Mouse (Mus musculus): ENCODE results near the gene Ina. TPM values are rescaled to one million over a fixed set of nuclear protein-coding genes. Genes with fewer than 3 reads are reported as not detected.
A peak's percentile ranks its signal among the peaks of the same experiment; 100 is the strongest.

The Ina gene
- not detected in 2 replicates for polyA plus RNA-seq (2012)

DNA sequence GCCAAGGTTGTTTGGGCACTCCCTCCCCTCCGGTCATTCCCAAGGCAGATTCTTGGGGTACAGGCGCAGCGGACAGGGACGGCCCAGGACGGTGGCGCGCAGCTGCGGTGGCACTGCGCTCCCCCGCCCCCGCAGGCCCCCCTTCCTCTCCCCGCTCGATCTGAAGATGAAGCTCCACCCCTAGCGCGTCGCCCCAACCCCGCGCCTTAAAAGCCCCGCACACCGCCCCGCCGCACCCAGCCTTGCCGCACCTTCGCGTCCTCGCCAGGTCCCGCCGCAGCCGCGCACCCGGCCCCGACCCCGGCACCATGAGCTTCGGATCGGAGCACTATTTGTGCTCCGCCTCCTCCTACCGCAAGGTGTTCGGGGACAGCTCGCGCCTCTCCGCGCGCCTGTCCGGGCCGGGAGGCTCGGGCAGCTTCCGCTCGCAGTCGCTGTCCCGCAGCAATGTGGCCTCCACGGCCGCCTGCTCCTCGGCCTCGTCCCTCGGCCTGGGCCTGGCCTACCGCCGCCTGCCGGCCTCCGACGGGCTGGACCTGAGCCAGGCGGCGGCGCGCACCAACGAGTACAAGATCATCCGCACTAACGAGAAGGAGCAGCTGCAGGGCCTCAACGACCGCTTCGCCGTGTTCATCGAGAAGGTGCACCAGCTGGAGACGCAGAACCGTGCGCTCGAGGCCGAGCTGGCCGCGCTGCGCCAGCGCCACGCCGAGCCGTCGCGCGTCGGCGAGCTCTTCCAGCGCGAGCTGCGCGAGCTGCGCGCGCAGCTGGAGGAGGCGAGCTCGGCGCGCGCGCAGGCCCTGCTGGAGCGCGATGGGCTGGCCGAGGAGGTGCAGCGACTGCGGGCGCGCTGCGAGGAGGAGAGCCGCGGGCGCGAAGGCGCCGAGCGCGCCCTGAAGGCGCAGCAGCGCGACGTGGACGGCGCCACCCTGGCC, at the start of gene Ina, which contains the start of gene Nt5c2:
Gene Ina, plus strand, starts transcription at position 252 of the 935 bp plus-strand sequence.
Gene Nt5c2, minus strand, starts transcription at position 707 of the 935 bp plus-strand sequence.
- H3K9me3 ChIP-seq (ENCODE audit: control insufficient read depth, low read length), result peaks cover 12% of the 10 kb centered on the region; the same call in 1 of the 2 replicates
- peaks cover 92% of the 10 kb centered on the region for H3K27me3 ChIP-seq (ENCODE audit: control insufficient read depth)
- TF ChIP-seq GATA1 (IDR thresholded peaks at IDR 0.05; ENCODE audit: low read length) (no peak), TAL1 (IDR thresholded peaks at IDR 0.05; ENCODE audit: low read length) (no peak)
- peaks cover 12% of the 10 kb centered on the region for H3K4me1 ChIP-seq (ENCODE audit: control insufficient read depth)
- no peaks in the 10 kb centered on the region for H3K36me3 ChIP-seq (ENCODE audit: control insufficient read depth)
- peak within 1 kb of the TSS; percentile 31 for H3K4me3 ChIP-seq (replicated peaks)

DNA sequence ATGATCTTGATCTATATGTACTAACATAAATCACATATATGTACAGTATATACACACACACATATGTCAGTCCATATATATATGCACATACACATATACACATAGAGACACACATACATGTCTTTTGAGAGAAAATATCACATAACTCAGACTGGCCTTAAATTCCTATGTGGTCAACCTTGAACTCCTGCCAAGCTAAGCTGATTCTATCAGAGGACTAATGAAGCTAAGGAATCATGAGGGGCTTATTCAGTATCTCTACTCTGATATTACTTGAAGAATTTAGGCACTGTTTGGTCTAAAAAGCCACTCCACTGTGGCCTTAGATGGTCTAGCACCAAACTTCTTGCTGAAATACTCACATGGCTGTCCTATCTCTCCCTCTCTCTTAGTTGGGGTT, 49.0 kb upstream of the Ina start:
- Histone ChIP-seq H3K27me3 (ENCODE audit: control insufficient read depth) (no peaks in the 10 kb centered on the region), H3K4me3 (replicated peaks) (no peak overlapping the region), H3K4me1 (ENCODE audit: control insufficient read depth) (peaks cover 40% of the 10 kb centered on the region), H3K36me3 (ENCODE audit: control insufficient read depth) (no peaks in the 10 kb centered on the region), H3K9me3 (ENCODE audit: control insufficient read depth, low read length) (no peaks in the 10 kb centered on the region)
- no peak for TF ChIP-seq GATA1 (IDR thresholded peaks at IDR 0.05; ENCODE audit: low read length)
- no peak for TF ChIP-seq TAL1 (IDR thresholded peaks at IDR 0.05; ENCODE audit: low read length)

DNA sequence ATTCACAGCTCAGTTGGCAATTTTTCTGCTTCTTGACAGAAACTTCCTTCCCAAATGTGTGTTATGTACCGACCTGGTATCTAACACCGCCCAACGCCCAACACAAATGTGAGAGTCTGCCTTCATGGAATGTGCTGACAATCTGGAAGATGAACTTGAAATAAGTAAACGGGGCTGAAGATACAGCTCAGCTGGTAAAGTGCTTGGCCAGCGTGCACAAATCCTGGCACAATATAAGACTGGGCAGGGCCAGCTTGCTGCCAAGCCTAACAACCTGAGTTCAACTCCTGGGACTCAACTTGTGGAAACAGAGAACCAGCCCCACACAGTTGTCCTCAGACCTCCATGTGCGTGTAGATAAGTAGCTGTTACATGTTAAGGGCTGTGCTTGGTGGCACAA, 48.2 kb upstream of the Ina start:
- no peaks in the 10 kb centered on the region for H3K36me3 ChIP-seq (ENCODE audit: control insufficient read depth)
- TF ChIP-seq GATA1 (IDR thresholded peaks at IDR 0.05; ENCODE audit: low read length) (no peak), TAL1 (IDR thresholded peaks at IDR 0.05; ENCODE audit: low read length) (no peak)
- H3K4me3 ChIP-seq (replicated peaks), result no peak overlapping the region
- H3K9me3 ChIP-seq (ENCODE audit: control insufficient read depth, low read length), result no peaks in the 10 kb centered on the region
- H3K4me1 ChIP-seq (ENCODE audit: control insufficient read depth), result peaks cover 34% of the 10 kb centered on the region
- no peaks in the 10 kb centered on the region for H3K27me3 ChIP-seq (ENCODE audit: control insufficient read depth)

DNA sequence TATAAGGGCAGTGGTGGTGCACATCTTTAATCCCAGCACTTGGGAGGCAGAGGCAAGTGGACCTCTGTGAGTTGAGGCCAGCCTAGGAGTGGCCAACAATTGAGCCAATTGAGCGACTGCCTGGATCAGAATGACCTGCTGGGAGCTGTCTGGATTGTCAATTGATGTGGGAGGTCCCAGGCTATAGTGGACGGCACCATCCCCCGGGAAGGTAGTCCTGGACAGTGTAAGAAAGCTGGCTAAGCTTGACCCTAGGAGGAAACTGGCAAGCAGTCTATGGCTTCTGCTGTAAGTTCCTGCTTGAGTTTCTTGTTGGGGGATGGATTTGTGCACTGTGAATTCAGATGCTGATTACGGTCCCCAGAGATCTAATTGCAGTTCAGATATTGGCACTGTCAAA, 46.6 kb upstream of the Ina start:
- no peaks in the 10 kb centered on the region for H3K9me3 ChIP-seq (ENCODE audit: control insufficient read depth, low read length)
- H3K4me3 ChIP-seq (replicated peaks), result no peak overlapping the region
- no peaks in the 10 kb centered on the region for H3K36me3 ChIP-seq (ENCODE audit: control insufficient read depth)
- H3K4me1 ChIP-seq (ENCODE audit: control insufficient read depth), result peaks cover 37% of the 10 kb centered on the region
- no peaks in the 10 kb centered on the region for H3K27me3 ChIP-seq (ENCODE audit: control insufficient read depth)
- TF ChIP-seq TAL1 (IDR thresholded peaks at IDR 0.05; ENCODE audit: low read length) (no peak), GATA1 (IDR thresholded peaks at IDR 0.05; ENCODE audit: low read length) (no peak)

DNA sequence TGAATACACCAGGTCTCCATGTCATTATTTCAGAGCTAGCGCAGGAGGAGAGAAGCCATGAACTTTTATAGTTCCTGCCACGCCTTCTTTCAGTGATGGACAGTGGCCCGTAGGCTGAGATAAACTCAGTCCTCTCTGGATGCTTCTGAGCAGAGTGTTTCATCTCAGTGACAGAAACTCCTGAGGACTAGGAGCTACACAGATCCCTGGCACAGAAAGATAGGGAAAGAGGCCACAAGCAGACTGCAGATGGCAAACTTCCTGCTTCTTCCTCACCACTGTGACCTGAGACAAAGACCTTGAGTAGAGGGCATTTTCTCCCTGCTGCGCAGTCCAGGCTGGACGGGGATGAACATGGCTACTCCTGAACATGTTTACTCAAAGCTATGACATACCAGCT, 45.7 kb upstream of the Ina start:
- H3K4me3 ChIP-seq (replicated peaks), result no peak overlapping the region
- H3K4me1 ChIP-seq (ENCODE audit: control insufficient read depth), result peaks cover 34% of the 10 kb centered on the region
- H3K27me3 ChIP-seq (ENCODE audit: control insufficient read depth), result no peaks in the 10 kb centered on the region
- H3K36me3 ChIP-seq (ENCODE audit: control insufficient read depth), result no peaks in the 10 kb centered on the region
- TF ChIP-seq GATA1 (IDR thresholded peaks at IDR 0.05; ENCODE audit: low read length) (no peak), TAL1 (IDR thresholded peaks at IDR 0.05; ENCODE audit: low read length) (no peak)
- no peaks in the 10 kb centered on the region for H3K9me3 ChIP-seq (ENCODE audit: control insufficient read depth, low read length)

DNA sequence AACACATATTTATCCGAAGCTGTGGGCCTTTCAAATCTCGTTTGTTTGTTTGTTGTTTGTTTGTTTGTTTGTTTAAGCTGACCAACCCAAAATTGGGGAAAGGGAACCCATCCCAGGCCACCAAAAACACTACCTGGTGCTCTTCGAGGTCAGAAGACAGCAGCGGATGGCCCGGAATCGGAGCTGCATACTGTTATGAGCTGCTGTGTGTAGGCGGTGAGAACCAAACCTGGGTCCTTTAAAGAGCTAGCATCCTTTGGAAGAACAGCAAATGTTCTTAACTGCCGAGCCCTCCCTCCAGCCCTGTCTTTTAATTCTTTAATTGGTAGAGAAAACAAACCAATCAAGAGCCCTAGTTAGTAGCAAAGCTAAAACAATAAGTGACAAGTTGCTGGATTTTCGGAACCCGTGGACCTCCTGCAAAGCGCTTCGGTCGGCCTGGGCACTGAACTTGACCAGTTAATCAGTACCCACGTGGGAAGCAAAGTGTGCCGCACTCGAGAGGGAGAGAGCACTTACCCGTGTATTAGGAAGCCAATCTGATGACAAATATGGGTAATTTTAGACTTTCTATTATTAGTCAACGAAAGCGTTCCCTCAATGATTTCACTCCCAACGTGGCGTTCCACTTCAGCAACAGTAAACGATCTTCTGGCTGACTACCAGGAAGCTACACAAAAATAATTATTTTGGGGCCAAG, 45.1 kb upstream of the Ina start:
- no peaks in the 10 kb centered on the region for H3K36me3 ChIP-seq (ENCODE audit: control insufficient read depth)
- no peaks in the 10 kb centered on the region for H3K9me3 ChIP-seq (ENCODE audit: control insufficient read depth, low read length)
- H3K27me3 ChIP-seq (ENCODE audit: control insufficient read depth), result no peaks in the 10 kb centered on the region
- TF ChIP-seq TAL1 (IDR thresholded peaks at IDR 0.05; ENCODE audit: low read length) (no peak), GATA1 (IDR thresholded peaks at IDR 0.05; ENCODE audit: low read length) (no peak)
- no peak overlapping the region for H3K4me3 ChIP-seq (replicated peaks)
- peaks cover 35% of the 10 kb centered on the region for H3K4me1 ChIP-seq (ENCODE audit: control insufficient read depth)

DNA sequence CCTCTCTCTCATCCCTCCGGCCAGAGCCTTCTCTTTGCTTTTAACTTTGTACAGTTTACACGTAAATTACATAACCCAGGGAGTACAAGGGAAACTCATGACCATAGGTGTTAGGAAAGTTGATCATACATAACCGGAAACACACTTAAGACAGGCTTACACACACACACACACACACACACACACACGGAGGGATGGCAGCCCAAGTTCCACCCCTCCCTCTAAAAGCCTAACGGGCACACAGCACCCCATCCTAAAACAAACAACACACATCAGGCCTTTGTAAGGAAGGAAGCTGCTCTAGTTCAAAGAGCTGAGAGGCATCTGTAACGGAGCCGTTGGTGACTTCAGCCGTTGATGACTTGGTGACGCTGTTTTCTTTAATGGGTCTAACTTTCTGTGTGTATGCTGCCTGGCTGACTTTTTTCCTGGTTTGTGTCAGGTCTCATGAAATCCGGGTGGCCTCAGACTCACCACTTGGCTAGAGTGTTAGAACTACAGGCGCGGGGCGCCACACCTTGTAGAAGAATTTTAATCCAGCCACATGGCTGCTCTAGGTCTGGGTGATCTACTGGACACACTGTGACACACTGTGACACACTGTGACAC, 44.3 kb upstream of the Ina start:
- no peaks in the 10 kb centered on the region for H3K9me3 ChIP-seq (ENCODE audit: control insufficient read depth, low read length)
- H3K36me3 ChIP-seq (ENCODE audit: control insufficient read depth), result no peaks in the 10 kb centered on the region
- TF ChIP-seq GATA1 (IDR thresholded peaks at IDR 0.05; ENCODE audit: low read length) (no peak), TAL1 (IDR thresholded peaks at IDR 0.05; ENCODE audit: low read length) (no peak)
- peaks cover 35% of the 10 kb centered on the region for H3K4me1 ChIP-seq (ENCODE audit: control insufficient read depth)
- H3K27me3 ChIP-seq (ENCODE audit: control insufficient read depth), result no peaks in the 10 kb centered on the region
- no peak overlapping the region for H3K4me3 ChIP-seq (replicated peaks)

DNA sequence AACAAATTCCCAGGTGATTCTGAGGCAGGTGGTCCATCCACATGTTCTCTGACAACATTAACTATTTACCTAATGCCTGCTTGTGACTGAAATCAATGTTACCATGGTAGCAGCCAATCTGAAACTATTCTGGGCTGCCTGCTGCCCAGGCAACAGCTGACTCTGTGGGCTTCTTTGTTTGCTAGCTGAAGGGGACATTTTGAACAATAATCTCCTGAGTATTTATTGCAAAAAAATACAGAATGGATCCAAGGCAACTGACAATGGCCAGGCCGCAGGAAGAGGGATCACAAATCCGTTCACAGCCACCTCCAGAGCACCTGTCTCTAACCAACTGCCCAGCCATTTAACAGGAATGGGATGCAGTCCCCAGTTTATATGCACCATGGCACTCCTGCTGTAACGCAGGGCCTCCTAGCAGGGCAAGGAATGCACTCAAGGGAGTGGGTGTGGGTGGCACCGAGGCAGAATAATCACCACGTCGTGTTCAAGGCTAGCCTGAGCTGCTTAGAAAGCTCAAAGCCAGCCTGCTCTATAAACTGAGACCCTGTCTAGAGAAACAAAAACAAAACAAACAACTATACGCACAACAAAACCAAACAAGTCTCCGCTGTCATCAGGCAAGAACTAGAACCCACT, 43.3 kb upstream of the Ina start:
- Histone ChIP-seq H3K36me3 (ENCODE audit: control insufficient read depth) (no peaks in the 10 kb centered on the region), H3K27me3 (ENCODE audit: control insufficient read depth) (no peaks in the 10 kb centered on the region), H3K9me3 (ENCODE audit: control insufficient read depth, low read length) (no peaks in the 10 kb centered on the region), H3K4me3 (replicated peaks) (no peak overlapping the region), H3K4me1 (ENCODE audit: control insufficient read depth) (peaks cover 37% of the 10 kb centered on the region)
- TF ChIP-seq GATA1 (IDR thresholded peaks at IDR 0.05; ENCODE audit: low read length) (no peak), TAL1 (IDR thresholded peaks at IDR 0.05; ENCODE audit: low read length) (no peak)
